Mouse (Mus musculus) CD4-positive naive resting alpha-beta T cell, adult 76 days (primary cell): ENCODE measurements around the gene Aldh1l1. TPM values are rescaled to one million over a fixed set of nuclear protein-coding genes. Genes with fewer than 3 reads are reported as not detected.

Experiments
- total RNA-seq: library from RNA; stranded (reverse); gene quantifications from one replicate; pipeline ENCODE4 v1.2.4, GENCODE M21; 2023

The Aldh1l1 gene
- 1.2 TPM for total RNA-seq

GRCm38 (mm10) chr6:90486176-90486921, at the start of gene Aldh1l1:
TSS of gene Aldh1l1 (plus strand) at chr6:90486427.

GRCm38 (mm10) chr6:90462181-90462706, 24.0 kb upstream of the Aldh1l1 start, which contains the start of gene Klf15:
TSS of gene Klf15 (plus strand) at chr6:90462576.

GRCm38 (mm10) chr6:90604533-90605297, 118.5 kb downstream of the Aldh1l1 start, which contains the start of gene Slc41a3:
TSS of gene Slc41a3 (plus strand) at chr6:90604725.

Other genes with a start within 250 kb of the Aldh1l1 start
- not detected for gene Vmn1r54, start 240.1 kb upstream of the Aldh1l1 start, total RNA-seq
- not detected for gene BC048671, start 185.2 kb upstream of the Aldh1l1 start, total RNA-seq
- not detected for gene Chst13, start 161.2 kb upstream of the Aldh1l1 start, total RNA-seq
- gene Uroc1, start 153.1 kb upstream of the Aldh1l1 start, total RNA-seq, result not detected
- gene Zxdc, start 116.9 kb upstream of the Aldh1l1 start, total RNA-seq, result 33.9 TPM
- not detected for gene Cfap100, start 57.6 kb upstream of the Aldh1l1 start, total RNA-seq
- not detected for gene Klf15, start 23.9 kb upstream of the Aldh1l1 start, total RNA-seq
- gene Slc41a3, start 118.3 kb downstream of the Aldh1l1 start, total RNA-seq, result 13.0 TPM